Mouse (Mus musculus): ENCODE results near the gene Cant1.

DNA sequence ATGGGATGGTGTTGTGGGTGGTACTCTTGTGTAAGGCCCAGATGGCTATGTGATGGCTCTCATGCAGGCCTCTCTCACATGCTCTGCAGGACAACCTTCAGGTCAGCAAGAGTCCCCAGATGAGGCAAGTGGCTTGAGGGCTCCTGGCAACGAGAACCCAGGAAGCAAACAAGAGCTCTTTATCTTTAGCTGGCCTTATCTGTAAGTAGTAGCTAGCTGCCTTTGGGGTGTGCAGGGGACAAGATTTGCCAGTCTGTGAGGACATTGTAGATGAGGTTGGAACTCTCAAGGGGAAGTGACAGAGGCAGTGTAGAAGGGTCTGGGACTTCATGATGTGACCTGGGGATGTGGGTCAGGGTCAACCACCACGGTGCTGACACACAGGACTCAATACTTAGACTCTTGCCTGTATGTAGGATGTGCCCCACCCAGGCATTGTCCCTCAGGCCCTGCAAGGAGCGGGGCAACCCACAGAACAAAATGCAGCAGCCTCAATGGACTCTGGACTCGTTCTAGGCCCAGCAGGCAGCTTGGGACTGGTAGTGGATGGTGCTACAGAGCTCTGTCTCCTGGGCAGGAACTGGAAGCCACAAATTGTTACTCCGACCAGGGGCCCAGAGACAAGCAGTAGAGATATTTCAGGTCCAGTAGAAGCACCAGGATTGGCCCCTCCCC, 18.9 kb downstream of the Cant1 start:
- no peak for TF ChIP-seq MAFK (IDR thresholded peaks at IDR 0.05; ENCODE audit: insufficient read depth, low read depth, low read length)
- no peak for TF ChIP-seq CHD2 (IDR thresholded peaks at IDR 0.05; ENCODE audit: low read depth, low read length)
- TF ChIP-seq HCFC1 (IDR thresholded peaks at IDR 0.05; ENCODE audit: borderline replicate concordance, insufficient read depth, low read length), result no peak
